Mouse (Mus musculus) MEL (cell line): ENCODE results near the gene Nptx1.

Experiments
- BHLHE40 ChIP-seq: IDR thresholded peaks from 2 replicates; pipeline ENCODE4 v1.6.1; 2012; ENCODE audit warnings: low read depth, mild to moderate bottlenecking, inconsistent platforms, low read length, improper control_type of control experiment, borderline replicate concordance
- CTCF ChIP-seq, 3 experiments: IDR thresholded peaks in 2 of 3; conservative IDR thresholded peaks in 1 of 3; 2 replicates each; pipeline ENCODE4 v1.5.1; 2011 to 2012; ENCODE audit warnings: low read length in 3 of 3, low read depth in 2 of 3, mild to moderate bottlenecking in 2 of 3, improper control_type of control experiment in 1 of 3, inconsistent platforms in 1 of 3, mixed read lengths in 1 of 3, moderate library complexity in 1 of 3; ENCODE audit not compliant: control insufficient read depth in 1 of 3, insufficient read depth in 1 of 3, poor library complexity in 1 of 3, severe bottlenecking in 1 of 3
- JUND ChIP-seq: IDR thresholded peaks from 2 replicates; pipeline ENCODE4 v1.6.1; 2011; ENCODE audit warnings: low read depth, mild to moderate bottlenecking, improper control_type of control experiment, low read length
- MXI1 ChIP-seq: IDR thresholded peaks from 2 replicates; pipeline ENCODE4 v1.6.1; 2011; ENCODE audit warnings: mild to moderate bottlenecking, low read depth, low read length, improper control_type of control experiment
- POLR2A ChIP-seq, 2 experiments: IDR thresholded peaks; 2 replicates each; pipeline ENCODE4 v1.6.1; 2011 to 2012; ENCODE audit warnings: low read length in 2 of 2, mild to moderate bottlenecking in 2 of 2, control low read depth in 1 of 2, improper control_type of control experiment in 1 of 2, low read depth in 1 of 2, moderate library complexity in 1 of 2; ENCODE audit not compliant: control insufficient read depth in 1 of 2, insufficient read depth in 1 of 2, poor library complexity in 1 of 2
- TAL1 ChIP-seq: IDR thresholded peaks from 2 replicates; pipeline ENCODE4 v1.6.1; 2012; ENCODE audit warnings: mild to moderate bottlenecking, inconsistent platforms, low read length, moderate library complexity, mixed read lengths
- ZMIZ1 ChIP-seq: IDR thresholded peaks from 2 replicates; pipeline ENCODE4 v1.6.1; 2012; ENCODE audit warnings: low read depth, mild to moderate bottlenecking, inconsistent platforms, low read length, improper control_type of control experiment, moderate library complexity
- ZNF384 ChIP-seq: IDR thresholded peaks from 2 replicates; pipeline ENCODE4 v1.6.1; 2012; ENCODE audit warnings: low read depth, mild to moderate bottlenecking, inconsistent platforms, low read length, improper control_type of control experiment

GRCm38 (mm10) chr11:119558870-119559610 is 11.5 kb upstream of the Nptx1 start:
- no peak for TF ChIP-seq BHLHE40
- TF ChIP-seq ZNF384 = no peak
- TF ChIP-seq MXI1 = no peak
- no peak for TF ChIP-seq POLR2A (IDR thresholded peaks at IDR 0.05; ENCODE audit: control insufficient read depth in 1 of 2, insufficient read depth in 1 of 2, low read depth in 1 of 2, low read length in 2 of 2, poor library complexity in 1 of 2)
- TF ChIP-seq JUND = no peak
- TF ChIP-seq CTCF (IDR thresholded peaks at IDR 0.05 in 2 of 3, conservative IDR thresholded peaks at IDR 0.05 in 1 of 3; ENCODE audit: control insufficient read depth in 1 of 3, insufficient read depth in 1 of 3, low read depth in 2 of 3, low read length in 3 of 3, poor library complexity in 1 of 3, severe bottlenecking in 1 of 3) = no peak
- no peak for TF ChIP-seq TAL1
- no peak for TF ChIP-seq ZMIZ1
